Mouse (Mus musculus) lung, embryonic 16.5 days (tissue): ENCODE data around the gene Auts2. TPM values are rescaled to one million over a fixed set of nuclear protein-coding genes. Genes with fewer than 3 reads are reported as not detected.

Experiments used
- ATAC-seq: fragments of 200-750 bp; cut with Nextera tagmentation; 2 replicates; pipeline ENCODE4 v1.8.0; 2017; ENCODE audit warnings: low read depth, mild to moderate bottlenecking, moderate library complexity
- H3K27ac ChIP-seq: fragments of 300-500 bp; sonication (generic); 2 replicates; pipeline ENCODE4 v1.5.1; 2014; ENCODE audit warnings: mild to moderate bottlenecking, control low read depth, low read length
- H3K27me3 ChIP-seq: fragments of 300-500 bp; sonication (generic); 2 replicates; pipeline ENCODE4 v1.6.1; 2014; ENCODE audit warnings: low read depth, low read length, mixed read lengths; ENCODE audit not compliant: control insufficient read depth, insufficient read depth
- H3K36me3 ChIP-seq: fragments of 300-500 bp; sonication (generic); 2 replicates; pipeline ENCODE4 v1.6.1; 2014; ENCODE audit warnings: low read length; ENCODE audit not compliant: control insufficient read depth, insufficient read depth
- H3K4me1 ChIP-seq: fragments of 300-500 bp; sonication (generic); replicated peaks from 2 replicates; pipeline ENCODE4 v1.6.1; 2014; ENCODE audit warnings: low read length, mixed read lengths; ENCODE audit not compliant: control insufficient read depth, insufficient read depth
- H3K4me2 ChIP-seq: fragments of 300-500 bp; sonication (generic); 2 replicates; pipeline ENCODE4 v1.6.1; 2014; ENCODE audit warnings: low read depth, low read length, control low read depth
- H3K4me3 ChIP-seq: fragments of 300-500 bp; sonication (generic); 2 replicates; pipeline ENCODE4 v1.5.1; 2014; ENCODE audit warnings: mild to moderate bottlenecking, low read length, control low read depth
- H3K9ac ChIP-seq: fragments of 300-500 bp; sonication (generic); 2 replicates; pipeline ENCODE4 v1.6.1; 2014; ENCODE audit warnings: low read length, control low read depth
- H3K9me3 ChIP-seq: fragments of 300-500 bp; sonication (generic); 2 replicates; pipeline ENCODE4 v1.6.1; 2016; ENCODE audit warnings: low read length; ENCODE audit not compliant: control insufficient read depth
- WGBS: fragments of 180-500 bp; shearing (Covaris S2); extraction: QIAGEN DNeasy Blood & Tissue Kit; methylation state at CpG from one replicate; pipeline ENCODE4 v1.1.7; 2014; 5-methylcytosine and 5-hydroxymethylcytosine counted together
- polyA plus RNA-seq: library from polyadenylated mRNA; unstranded; fragments of >200 nt; fragmentation: Nextera tagmentation; extraction: Ambion mirVana; gene quantifications from 2 replicates; pipeline ENCODE4 v1.2.1, GENCODE M21; 2015

Gene Auts2
- polyA plus RNA-seq, 1 experiment from 2014 or later = 12.3 TPM

- Histone ChIP-seq H3K9me3 (no peaks in the 10 kb centered on the region), H3K4me1 (peaks cover 8% of the 10 kb centered on the region; the same call in 1 of the 2 replicates), H3K4me3 (no peak overlapping the region), H3K27ac (no peak overlapping the region), H3K27me3 (no peaks in the 10 kb centered on the region), H3K36me3 (no peaks in the 10 kb centered on the region), H3K4me2 (no peak overlapping the region), H3K9ac (no peak overlapping the region)
- 77% methylated on average over 1 of the region's 1 CpGs for WGBS
- no peak for ATAC-seq
Observed at GRCm38 (mm10) chr5:132504893-132505292, 38.3 kb downstream of the Auts2 start.

DNA sequence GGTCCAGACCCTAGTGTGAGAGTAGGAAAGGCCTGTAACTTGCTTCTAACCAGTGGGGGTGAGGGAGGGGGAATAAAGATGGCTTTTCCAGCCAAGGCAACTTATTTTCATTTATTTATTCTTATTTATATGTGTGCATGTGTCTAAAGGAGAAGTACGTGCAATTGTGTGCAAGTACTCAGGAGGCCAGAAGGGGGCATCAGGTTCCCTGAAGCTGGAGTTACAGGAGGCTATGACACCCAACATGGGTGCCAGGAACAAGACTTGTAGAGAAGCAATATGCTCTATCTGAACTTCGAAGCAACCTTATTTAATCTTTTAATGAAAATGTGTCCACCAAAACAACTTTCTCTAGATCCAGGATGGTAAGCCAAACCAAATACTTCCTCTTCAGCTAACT, 39.7 kb downstream of the Auts2 start:
- H3K9ac ChIP-seq = no peak overlapping the region
- H3K27ac ChIP-seq = no peak overlapping the region
- no peak for ATAC-seq
- WGBS = 93% methylated on average over 2 of the region's 2 CpGs
- H3K27me3 ChIP-seq = no peaks in the 10 kb centered on the region
- no peaks in the 10 kb centered on the region for H3K36me3 ChIP-seq
- H3K9me3 ChIP-seq = no peaks in the 10 kb centered on the region
- peaks cover 5% of the 10 kb centered on the region; the same call in 1 of the 2 replicates for H3K4me1 ChIP-seq
- no peak overlapping the region for H3K4me3 ChIP-seq
- H3K4me2 ChIP-seq = no peak overlapping the region

DNA sequence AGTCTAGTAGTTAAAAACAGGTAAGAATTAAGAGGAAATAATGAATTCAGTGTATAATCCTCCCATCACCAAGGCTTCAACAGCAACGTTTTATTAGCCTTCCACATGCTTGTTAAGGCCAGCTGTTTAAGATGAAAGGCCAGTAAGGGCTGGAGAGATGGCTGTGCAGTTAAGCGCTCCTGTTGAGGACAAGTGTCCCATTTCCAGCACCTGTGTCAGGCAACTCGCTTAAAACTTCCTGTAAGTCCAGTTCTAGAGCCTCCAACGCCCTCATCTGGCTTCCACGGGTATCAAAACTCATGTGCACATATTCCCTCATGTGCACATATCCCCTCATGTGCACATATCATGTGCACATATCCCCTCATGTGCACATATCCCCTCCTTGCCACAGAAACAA, 41.1 kb downstream of the Auts2 start:
- WGBS = 33% methylated on average over 5 of the region's 5 CpGs
- Histone ChIP-seq H3K9me3 (no peaks in the 10 kb centered on the region), H3K9ac (no peak overlapping the region), H3K4me3 (no peak overlapping the region), H3K36me3 (no peaks in the 10 kb centered on the region), H3K27ac (no peak overlapping the region), H3K4me2 (no peak overlapping the region), H3K27me3 (no peaks in the 10 kb centered on the region), H3K4me1 (peaks cover 3% of the 10 kb centered on the region; the same call in 1 of the 2 replicates)
- no peak for ATAC-seq

GRCm38 (mm10) chr5:132500817-132501231, 42.3 kb downstream of the Auts2 start:
- Histone ChIP-seq H3K4me2 (no peak overlapping the region), H3K36me3 (no peaks in the 10 kb centered on the region), H3K9me3 (no peaks in the 10 kb centered on the region), H3K4me3 (no peak overlapping the region), H3K27ac (no peak overlapping the region), H3K27me3 (no peaks in the 10 kb centered on the region), H3K9ac (no peak overlapping the region), H3K4me1 (peaks cover 3% of the 10 kb centered on the region; the same call in 1 of the 2 replicates)
- 19% methylated on average over 3 of the region's 3 CpGs for WGBS
- ATAC-seq = no peak

DNA sequence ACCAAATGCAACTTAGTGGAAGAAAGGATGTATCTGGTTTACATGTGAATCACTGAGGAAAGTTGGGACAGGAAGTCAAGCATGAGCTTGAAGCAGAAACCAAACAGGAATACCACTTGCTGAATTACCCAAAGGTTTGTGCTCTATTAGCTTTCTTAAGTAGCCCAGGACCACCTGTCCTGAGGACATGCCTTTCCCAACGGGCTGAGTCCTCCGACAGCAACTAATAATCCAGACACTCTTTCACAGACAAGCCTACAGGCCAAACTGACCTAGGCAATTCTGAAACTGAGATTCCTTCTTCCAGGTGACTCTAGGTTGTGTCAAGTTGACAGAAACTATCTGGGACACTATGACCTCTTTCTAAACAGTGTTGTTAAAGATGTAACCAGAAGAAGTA, 44.2 kb downstream of the Auts2 start:
- Histone ChIP-seq H3K4me2 (no peak overlapping the region), H3K4me1 (peaks cover 3% of the 10 kb centered on the region; the same call in 1 of the 2 replicates), H3K27ac (no peak overlapping the region), H3K4me3 (no peak overlapping the region), H3K27me3 (no peaks in the 10 kb centered on the region), H3K9ac (no peak overlapping the region), H3K9me3 (no peaks in the 10 kb centered on the region), H3K36me3 (no peaks in the 10 kb centered on the region)
- no peak for ATAC-seq
- WGBS = 57% methylated on average over 2 of the region's 2 CpGs

DNA sequence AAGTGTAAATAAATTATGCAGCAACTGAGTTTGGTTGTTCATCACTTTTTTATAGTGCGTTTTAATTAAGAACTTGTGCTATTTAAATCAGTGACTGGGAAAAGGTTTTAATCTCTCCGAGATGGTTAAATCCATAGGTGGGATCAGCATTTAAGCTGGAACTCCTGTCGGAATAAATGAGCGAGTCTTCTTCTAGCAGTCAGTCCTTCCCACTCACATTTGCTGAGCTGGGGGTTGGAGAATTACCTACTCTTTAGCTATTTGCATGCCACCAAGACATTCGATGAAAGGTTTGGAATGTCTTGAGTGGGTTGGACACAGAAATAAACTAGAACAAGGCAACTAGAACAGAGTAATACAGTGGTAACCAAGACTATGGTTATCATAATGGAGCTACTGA, 45.1 kb downstream of the Auts2 start:
- 81% methylated on average over 5 of the region's 5 CpGs for WGBS
- no peak overlapping the region for H3K4me3 ChIP-seq
- ATAC-seq = no peak
- H3K9ac ChIP-seq = no peak overlapping the region
- H3K9me3 ChIP-seq = no peaks in the 10 kb centered on the region
- H3K4me2 ChIP-seq = no peak overlapping the region
- no peak overlapping the region for H3K27ac ChIP-seq
- no peaks in the 10 kb centered on the region for H3K36me3 ChIP-seq
- H3K4me1 ChIP-seq = peaks cover 3% of the 10 kb centered on the region; the same call in 1 of the 2 replicates
- H3K27me3 ChIP-seq = no peaks in the 10 kb centered on the region

DNA sequence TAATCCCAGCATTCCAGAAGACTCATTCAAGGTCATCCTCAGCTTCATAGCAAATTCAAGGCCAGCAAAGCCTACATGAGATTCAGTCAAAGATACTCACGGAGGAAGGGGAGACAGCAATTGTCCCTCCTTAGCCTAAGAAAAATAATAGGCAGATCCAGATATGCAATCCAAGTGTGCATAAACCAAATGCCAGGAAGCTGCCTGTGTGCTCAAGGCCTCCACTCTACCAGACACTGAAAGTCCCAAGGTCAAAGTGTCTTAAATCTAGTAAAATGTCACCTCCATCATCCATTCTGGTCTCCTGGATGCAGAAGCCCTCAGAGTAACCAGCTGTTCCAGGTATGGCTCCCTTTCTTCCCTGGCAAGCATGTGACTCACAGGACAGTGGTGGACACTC, 50.4 kb downstream of the Auts2 start:
- H3K4me1 ChIP-seq = peaks cover 21% of the 10 kb centered on the region
- no peak overlapping the region for H3K4me2 ChIP-seq
- no peaks in the 10 kb centered on the region for H3K27me3 ChIP-seq
- no peak overlapping the region for H3K27ac ChIP-seq
- no peak overlapping the region for H3K9ac ChIP-seq
- no peaks in the 10 kb centered on the region for H3K36me3 ChIP-seq
- H3K4me3 ChIP-seq = no peak overlapping the region
- no peaks in the 10 kb centered on the region for H3K9me3 ChIP-seq
- ATAC-seq = no peak
- WGBS = 93% methylated on average over 1 of the region's 1 CpGs

DNA sequence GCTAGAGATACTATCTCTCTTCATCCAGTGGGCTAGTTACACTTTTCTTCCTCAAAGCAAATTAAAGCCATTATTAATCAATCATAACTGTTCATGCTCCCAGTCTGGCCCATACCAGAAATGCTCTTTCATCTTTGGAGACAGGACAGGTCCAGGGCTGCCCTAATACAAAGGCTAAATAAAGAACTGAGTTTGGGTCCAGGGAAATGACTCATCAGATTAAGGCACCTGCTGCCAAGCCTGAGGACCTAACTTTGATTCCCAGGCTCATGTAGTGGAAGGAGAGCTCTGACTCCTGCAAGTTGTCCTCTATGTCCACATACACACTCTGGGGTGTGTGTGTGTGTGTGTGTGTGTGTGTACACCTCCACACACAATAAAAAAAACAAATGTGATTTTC, 51.1 kb downstream of the Auts2 start:
- H3K27ac ChIP-seq = no peak overlapping the region

DNA sequence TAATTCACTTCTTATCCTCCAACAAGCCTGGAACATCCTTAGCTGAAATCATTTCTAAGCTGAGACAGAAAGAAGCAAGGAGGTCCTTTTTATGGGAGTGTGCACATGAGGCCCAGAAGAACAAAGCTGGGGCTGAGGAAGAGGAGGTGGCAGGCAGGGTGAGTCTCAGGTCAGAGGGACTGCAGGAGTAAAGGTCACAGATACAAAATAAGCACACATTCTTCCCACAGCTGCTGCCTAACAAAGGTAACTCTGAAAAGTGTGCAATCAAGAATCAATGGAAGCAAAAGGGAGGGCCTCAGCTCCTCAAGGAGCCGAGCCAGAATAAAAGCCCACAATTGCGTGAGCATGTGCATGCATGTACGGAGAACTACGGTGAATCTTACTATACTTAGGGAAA, 51.6 kb downstream of the Auts2 start:
- no peaks in the 10 kb centered on the region for H3K27me3 ChIP-seq
- 50% methylated on average over 4 of the region's 4 CpGs for WGBS
- H3K4me1 ChIP-seq = peaks cover 24% of the 10 kb centered on the region
- no peak overlapping the region for H3K9ac ChIP-seq
- H3K4me2 ChIP-seq = no peak overlapping the region
- no peak for ATAC-seq
- H3K4me3 ChIP-seq = no peak overlapping the region
- H3K36me3 ChIP-seq = no peaks in the 10 kb centered on the region
- no peaks in the 10 kb centered on the region for H3K9me3 ChIP-seq
- H3K27ac ChIP-seq = no peak overlapping the region

More for the DNA sequence above, 51.1 kb downstream of the Auts2 start:
- Histone ChIP-seq H3K4me2 (no peak overlapping the region), H3K4me1 (peaks cover 23% of the 10 kb centered on the region), H3K9me3 (no peaks in the 10 kb centered on the region), H3K36me3 (no peaks in the 10 kb centered on the region), H3K4me3 (no peak overlapping the region), H3K27me3 (no peaks in the 10 kb centered on the region), H3K9ac (no peak overlapping the region)
- ATAC-seq = no peak

- Histone ChIP-seq H3K27ac (peak overlapping the region; percentile 48), H3K4me2 (no peak overlapping the region), H3K4me3 (no peak overlapping the region), H3K9me3 (no peaks in the 10 kb centered on the region), H3K9ac (no peak overlapping the region), H3K4me1 (peaks cover 26% of the 10 kb centered on the region), H3K36me3 (no peaks in the 10 kb centered on the region), H3K27me3 (no peaks in the 10 kb centered on the region)
- ATAC-seq = peak; percentile 37; the same call in 1 of the 2 replicates
- WGBS = 87% methylated on average over 1 of the region's 1 CpGs
Observed at GRCm38 (mm10) chr5:132490326-132490725, 52.8 kb downstream of the Auts2 start.
